Comparison of ENCODE assay signal across 12 mouse cellular contexts in genomic region chr10:62195376-62195775, GRCm38 (mm10). TPM values are rescaled to one million over a fixed set of nuclear protein-coding genes. Genes with fewer than 3 reads are reported as not detected.
DNase-seq lines count a peak whose midpoint lies in the region; ATAC-seq and TF ChIP-seq lines count a peak whose summit lies in the region.
"Had no signal": no experiment of that assay in that cellular context is flagged by ENCODE, and none has a peak within 500 bp of the region (broad histone marks: within the 10 kb centered on the region; RNA-seq: fewer than 3 reads in every experiment).

No protein-coding gene starts in this region.

- intact Hi-C loops in gastrocnemius, adult 2 months (cut with DNase I) = no loop called here
- intact Hi-C loops in left cerebral cortex, postnatal 4 days (cut with DNase I) = loop anchor here (10.0 kb wide), 1 partner anchor 209 kb away; no protein-coding TSS in a partner anchor

- no peaks in the 10 kb centered on the region for H3K4me1 ChIP-seq in midbrain, embryonic 11.5 days (ENCODE audit: control insufficient read depth, insufficient read depth, low read length)
- H3K4me1 ChIP-seq in midbrain, embryonic 14.5 days (ENCODE audit: control insufficient read depth, insufficient read depth, low read length) = no peaks in the 10 kb centered on the region
- H3K4me1 ChIP-seq in embryonic facial prominence, embryonic 10.5 days = peaks cover 28% of the 10 kb centered on the region
- H3K4me1 ChIP-seq in neural tube, embryonic 14.5 days (ENCODE audit: control insufficient read depth, insufficient read depth, low read length) = no peaks in the 10 kb centered on the region
- peaks cover 9% of the 10 kb centered on the region for H3K4me1 ChIP-seq in limb, embryonic 10.5 days

- no peaks in the 10 kb centered on the region for H3K36me3 ChIP-seq in midbrain, embryonic 11.5 days (ENCODE audit: control insufficient read depth, insufficient read depth, low read length)
- no peaks in the 10 kb centered on the region for H3K36me3 ChIP-seq in midbrain, embryonic 14.5 days (ENCODE audit: control insufficient read depth, insufficient read depth, low read length)
- 0 out of 2 replicates have a peak, but pooled peaks cover 1% of the 10 kb centered on the region for H3K36me3 ChIP-seq in embryonic facial prominence, embryonic 10.5 days (replicated peaks)
- no peaks in the 10 kb centered on the region for H3K36me3 ChIP-seq in neural tube, embryonic 14.5 days (ENCODE audit: control insufficient read depth, insufficient read depth, low read length)
- no peaks in the 10 kb centered on the region for H3K36me3 ChIP-seq in limb, embryonic 10.5 days
- H3K36me3 ChIP-seq: midbrain, embryonic 12.5 days had no signal

- H3K4me2 ChIP-seq in midbrain, embryonic 11.5 days = no peak overlapping the region
- no peak overlapping the region for H3K4me2 ChIP-seq in midbrain, embryonic 14.5 days (ENCODE audit: low read length)
- H3K4me2 ChIP-seq in neural tube, embryonic 14.5 days (ENCODE audit: low read depth, low read length) = no peak overlapping the region
- H3K4me2 ChIP-seq: midbrain, embryonic 12.5 days had no signal

- no peaks in the 10 kb centered on the region for H3K9me3 ChIP-seq in midbrain, embryonic 11.5 days (ENCODE audit: control insufficient read depth, low read length)
- H3K9me3 ChIP-seq in midbrain, embryonic 14.5 days (ENCODE audit: control insufficient read depth, low read length) = no peaks in the 10 kb centered on the region
- H3K9me3 ChIP-seq in embryonic facial prominence, embryonic 10.5 days = no peaks in the 10 kb centered on the region
- H3K9me3 ChIP-seq in neural tube, embryonic 14.5 days (ENCODE audit: control insufficient read depth, low read length) = no peaks in the 10 kb centered on the region
- H3K9me3 ChIP-seq in limb, embryonic 10.5 days (replicated peaks) = no peaks in the 10 kb centered on the region
- H3K9me3 ChIP-seq: midbrain, embryonic 12.5 days had no signal

- no peak overlapping the region for H3K4me3 ChIP-seq in gastrocnemius, adult 2 months
- no peak overlapping the region for H3K4me3 ChIP-seq in midbrain, embryonic 11.5 days (ENCODE audit: low read depth, low read length)
- H3K4me3 ChIP-seq in midbrain, embryonic 14.5 days (replicated peaks; ENCODE audit: low read depth, low read length) = no peak overlapping the region
- no peak overlapping the region for H3K4me3 ChIP-seq in embryonic facial prominence, embryonic 10.5 days
- no peak overlapping the region for H3K4me3 ChIP-seq in neural tube, embryonic 14.5 days (ENCODE audit: low read depth, low read length)
- H3K4me3 ChIP-seq in limb, embryonic 10.5 days = no peak overlapping the region
- H3K4me3 ChIP-seq: midbrain, embryonic 12.5 days had no signal

- no peak for TF ChIP-seq CTCF in gastrocnemius, adult 2 months (IDR thresholded peaks at IDR 0.05)

- ATAC-seq in midbrain, embryonic 11.5 days (ENCODE audit: low FRiP score) = 0 out of 2 replicates have a peak, but pooled peaks have one; percentile 7
- ATAC-seq in midbrain, embryonic 14.5 days (ENCODE audit: low FRiP score, low TSS enrichment) = no peak
- ATAC-seq in neural tube, embryonic 14.5 days (ENCODE audit: low read depth) = no peak
- ATAC-seq: lung, postnatal 0 days had no signal

- no peaks in the 10 kb centered on the region for H3K27me3 ChIP-seq in midbrain, embryonic 11.5 days (ENCODE audit: control insufficient read depth, insufficient read depth, low read length)
- no peaks in the 10 kb centered on the region for H3K27me3 ChIP-seq in midbrain, embryonic 14.5 days (ENCODE audit: control insufficient read depth, insufficient read depth, low read length)
- 0 out of 2 replicates have a peak, but pooled peaks cover 6% of the 10 kb centered on the region for H3K27me3 ChIP-seq in embryonic facial prominence, embryonic 10.5 days (replicated peaks; ENCODE audit: low read depth, poor library complexity, severe bottlenecking)
- H3K27me3 ChIP-seq in neural tube, embryonic 14.5 days (ENCODE audit: control insufficient read depth, insufficient read depth, low read length) = no peaks in the 10 kb centered on the region
- H3K27me3 ChIP-seq in limb, embryonic 10.5 days (ENCODE audit: low read depth, poor library complexity, severe bottlenecking) = no peaks in the 10 kb centered on the region; the same call in 1 of the 2 replicates
- H3K27me3 ChIP-seq: midbrain, embryonic 12.5 days had no signal

- peak; percentile 60 for DNase-seq in gastrocnemius, adult 2 months
- DNase-seq in gastrocnemius, postnatal 4 days (ENCODE audit: low spot score in 2 of 2) = no peak
- DNase-seq in midbrain, embryonic 11.5 days (ENCODE audit: low spot score, missing footprints) = no peak
- no peak for DNase-seq in midbrain, embryonic 14.5 days
- DNase-seq in embryonic facial prominence, embryonic 10.5 days (ENCODE audit: low spot score) = peak; percentile 25
- no peak for DNase-seq in limb, embryonic 10.5 days (ENCODE audit: low spot score)
- DNase-seq in left cerebral cortex, postnatal 4 days = no peak
- DNase-seq: liver; thymus, adult 18-20 months had no signal

- H3K9ac ChIP-seq in midbrain, embryonic 11.5 days (ENCODE audit: low read length) = no peak overlapping the region
- no peak overlapping the region for H3K9ac ChIP-seq in midbrain, embryonic 14.5 days (replicated peaks; ENCODE audit: low read length)
- no peak overlapping the region for H3K9ac ChIP-seq in neural tube, embryonic 14.5 days (replicated peaks; ENCODE audit: low read depth, low read length)
- H3K9ac ChIP-seq: midbrain, embryonic 12.5 days had no signal

- 81% methylated on average over 7 of the region's 7 CpGs for WGBS in midbrain, embryonic 11.5 days
- WGBS in midbrain, embryonic 14.5 days = 72% methylated on average over 7 of the region's 7 CpGs
- WGBS in embryonic facial prominence, embryonic 10.5 days = 54% methylated on average over 7 of the region's 7 CpGs
- 72% methylated on average over 7 of the region's 7 CpGs for WGBS in neural tube, embryonic 14.5 days
- WGBS in limb, embryonic 10.5 days = 50% methylated on average over 7 of the region's 7 CpGs

- peak overlapping the region; percentile 86 for H3K27ac ChIP-seq in gastrocnemius, adult 2 months
- H3K27ac ChIP-seq in midbrain, embryonic 11.5 days (ENCODE audit: low read depth, low read length) = no peak overlapping the region
- no peak overlapping the region for H3K27ac ChIP-seq in midbrain, embryonic 14.5 days (replicated peaks; ENCODE audit: low read depth, low read length)
- no peak overlapping the region for H3K27ac ChIP-seq in embryonic facial prominence, embryonic 10.5 days (replicated peaks)
- peak overlapping the region; percentile 6; the same call in 1 of the 2 replicates for H3K27ac ChIP-seq in neural tube, embryonic 14.5 days (ENCODE audit: low read depth, low read length)
- no peak overlapping the region for H3K27ac ChIP-seq in limb, embryonic 10.5 days
- H3K27ac ChIP-seq: midbrain, embryonic 12.5 days had no signal

RNA-seq across cellular contexts. Expression of gene Tspan15, which starts 35.7 kb away (rescaled TPM):
- total RNA-seq in gastrocnemius, adult 2 months (2021) = 1 to 10 TPM; 3.5 to 6.0 TPM
- total RNA-seq in gastrocnemius, postnatal 4 days (2021) = 10 to 100 TPM; 25.5 to 30.8 TPM
- 8.6 and 9.3 TPM in 2 replicates for polyA plus RNA-seq in midbrain, embryonic 11.5 days (2014; fragmentation: Nextera tagmentation; extraction: Ambion mirVana)
- 12.7 and 13.4 TPM in 2 replicates for polyA plus RNA-seq in midbrain, embryonic 14.5 days (2014; fragmentation: Nextera tagmentation; extraction: Ambion mirVana)
- polyA plus RNA-seq in embryonic facial prominence, embryonic 10.5 days (2016; fragmentation: Nextera tagmentation; extraction: Ambion mirVana) = 21.8 and 22.3 TPM in 2 replicates
- 8.5 and 12.7 TPM in 2 replicates for polyA plus RNA-seq in neural tube, embryonic 14.5 days (2014; fragmentation: Nextera tagmentation; extraction: Ambion mirVana)
- 15.1 and 18.5 TPM in 2 replicates for polyA plus RNA-seq in limb, embryonic 10.5 days (2016; fragmentation: Nextera tagmentation; extraction: Ambion mirVana)
- total RNA-seq in left cerebral cortex, postnatal 4 days (2021) = 1 to 10 TPM; 5.1 to 6.0 TPM

RNA-seq across cellular contexts. Expression of gene Fam241b, which starts 51.7 kb away (rescaled TPM):
- total RNA-seq in gastrocnemius, adult 2 months (2021) = 1 to 10 TPM in 1 of 2 experiments, under 1 TPM in 1; 0.99 to 1.2 TPM
- total RNA-seq in gastrocnemius, postnatal 4 days (2021) = under 1 TPM; 0.23 to 0.47 TPM
- 7.1 and 7.6 TPM in 2 replicates for polyA plus RNA-seq in midbrain, embryonic 11.5 days (2014; fragmentation: Nextera tagmentation; extraction: Ambion mirVana)
- 48.3 and 107 TPM in 2 replicates for polyA plus RNA-seq in midbrain, embryonic 14.5 days (2014; fragmentation: Nextera tagmentation; extraction: Ambion mirVana)
- polyA plus RNA-seq in embryonic facial prominence, embryonic 10.5 days (2016; fragmentation: Nextera tagmentation; extraction: Ambion mirVana) = 17.4 and 18.0 TPM in 2 replicates
- 32.5 and 44.7 TPM in 2 replicates for polyA plus RNA-seq in neural tube, embryonic 14.5 days (2014; fragmentation: Nextera tagmentation; extraction: Ambion mirVana)
- 9.0 and 12.6 TPM in 2 replicates for polyA plus RNA-seq in limb, embryonic 10.5 days (2016; fragmentation: Nextera tagmentation; extraction: Ambion mirVana)
- 10 to 100 TPM; 77.9 to 92.9 TPM for total RNA-seq in left cerebral cortex, postnatal 4 days (2021)

RNA-seq across cellular contexts. Expression of gene Tacr2, which starts 56.9 kb away (rescaled TPM):
- total RNA-seq in gastrocnemius, adult 2 months (2021) = not detected
- total RNA-seq in gastrocnemius, postnatal 4 days (2021) = not detected
- polyA plus RNA-seq in midbrain, embryonic 11.5 days (2014; fragmentation: Nextera tagmentation; extraction: Ambion mirVana) = not detected in 2 replicates
- not detected in 2 replicates for polyA plus RNA-seq in midbrain, embryonic 14.5 days (2014; fragmentation: Nextera tagmentation; extraction: Ambion mirVana)
- polyA plus RNA-seq in embryonic facial prominence, embryonic 10.5 days (2016; fragmentation: Nextera tagmentation; extraction: Ambion mirVana) = not detected in 2 replicates
- 0.46 TPM in 1 of 2 replicates, not detected in the other for polyA plus RNA-seq in neural tube, embryonic 14.5 days (2014; fragmentation: Nextera tagmentation; extraction: Ambion mirVana)
- not detected in 2 replicates for polyA plus RNA-seq in limb, embryonic 10.5 days (2016; fragmentation: Nextera tagmentation; extraction: Ambion mirVana)
- total RNA-seq in left cerebral cortex, postnatal 4 days (2021) = not detected
- polyA plus RNA-seq: midbrain, embryonic 12.5 days had no signal

Comparison
In these comparisons a context has a peak if more than half of its experiments do, and no peak if none do; other contexts are left out.
1. DNase-seq: peak in gastrocnemius, adult 2 months (single experiment) and embryonic facial prominence, embryonic 10.5 days (single experiment); none in gastrocnemius, postnatal 4 days (0 of 2), midbrain, embryonic 11.5 days (single experiment), midbrain, embryonic 14.5 days (single experiment), limb, embryonic 10.5 days (single experiment) and left cerebral cortex, postnatal 4 days (single experiment).
2. H3K27ac ChIP-seq: peak in gastrocnemius, adult 2 months (single experiment) and neural tube, embryonic 14.5 days (single experiment); none in midbrain, embryonic 11.5 days (single experiment), midbrain, embryonic 14.5 days (single experiment), embryonic facial prominence, embryonic 10.5 days (single experiment) and limb, embryonic 10.5 days (single experiment).